Mouse (Mus musculus) CH12.LX (cell line): ENCODE measurements around the gene BC004004. TPM values are rescaled to one million over a fixed set of nuclear protein-coding genes. Genes with fewer than 3 reads are reported as not detected.
A peak's percentile ranks its signal among the peaks of the same experiment; 100 is the strongest.

Experiments used
- DNase-seq: peaks from one replicate; pipeline ENCODE4 v3.0.0-alpha.2; 2013; ENCODE audit errors: extremely low read depth
- H3K27ac ChIP-seq: 2 replicates; pipeline ENCODE4 v1.5.1; 2012; ENCODE audit warnings: low read depth, mild to moderate bottlenecking, control low read depth, moderate library complexity; ENCODE audit not compliant: insufficient read depth
- H3K27me3 ChIP-seq: replicated peaks from 2 replicates; pipeline ENCODE3; 2012; ENCODE audit warnings: inconsistent platforms
- H3K36me3 ChIP-seq, 2 experiments: replicated peaks in 1 of 2; 2 replicates each; pipeline versions ENCODE3 to v1.6.1; 2012; ENCODE audit warnings: inconsistent platforms in 1 of 2, low read length in 1 of 2, mild to moderate bottlenecking in 1 of 2, mixed read lengths in 1 of 2, moderate library complexity in 1 of 2; ENCODE audit not compliant: control insufficient read depth in 1 of 2, insufficient read depth in 1 of 2
- H3K4me1 ChIP-seq, 2 experiments: 2 replicates each; pipeline ENCODE4 v1.6.1; 2012; ENCODE audit warnings: inconsistent platforms in 1 of 2, moderate library complexity in 1 of 2; ENCODE audit not compliant: insufficient read depth in 2 of 2, control insufficient read depth in 1 of 2
- H3K4me2 ChIP-seq: 2 replicates; pipeline ENCODE4 v1.6.1; 2012; ENCODE audit warnings: low read depth, mild to moderate bottlenecking, control low read depth; ENCODE audit not compliant: poor library complexity, insufficient read depth, severe bottlenecking
- H3K4me3 ChIP-seq, 3 experiments: fragments of 150-350 bp in 1 of 3; sonication (generic) in 1 of 3; replicated peaks in 1 of 3; 2 replicates each; pipeline versions ENCODE3 to v1.5.1; 2011 to 2012; ENCODE audit warnings: low read depth in 2 of 3, low read length in 2 of 3, mild to moderate bottlenecking in 2 of 3, moderate library complexity in 2 of 3, control low read depth in 1 of 3, improper control_type of control experiment in 1 of 3, inconsistent platforms in 1 of 3, mixed read lengths in 1 of 3; ENCODE audit not compliant: poor library complexity in 1 of 3
- H3K79me2 ChIP-seq: replicated peaks from 2 replicates; pipeline ENCODE4 v1.6.1; 2012; ENCODE audit warnings: mild to moderate bottlenecking, moderate library complexity; ENCODE audit not compliant: control insufficient read depth, poor library complexity, insufficient read depth, severe bottlenecking; ENCODE audit errors: extremely low read depth
- H3K9ac ChIP-seq: 2 replicates; pipeline ENCODE4 v1.6.1; 2012; ENCODE audit warnings: low read depth, mild to moderate bottlenecking, control low read depth, moderate library complexity; ENCODE audit not compliant: insufficient read depth
- H3K9me3 ChIP-seq: replicated peaks from 2 replicates; pipeline ENCODE3; 2012; ENCODE audit warnings: low read length, inconsistent platforms, mixed read lengths
- BHLHE40 ChIP-seq: IDR thresholded peaks from 2 replicates; pipeline ENCODE4 v1.6.1; 2011; ENCODE audit warnings: mild to moderate bottlenecking, low read depth, low read length, improper control_type of control experiment
- CHD1 ChIP-seq: IDR thresholded peaks from 2 replicates; pipeline ENCODE4 v1.6.1; 2012; ENCODE audit warnings: low read depth, low read length, improper control_type of control experiment, inconsistent platforms
- CHD2 ChIP-seq: IDR thresholded peaks from 2 replicates; pipeline ENCODE4 v1.6.1; 2011; ENCODE audit warnings: low read length, improper control_type of control experiment
- CTCF ChIP-seq, 2 experiments: IDR thresholded peaks in 1 of 2; conservative IDR thresholded peaks in 1 of 2; 2 replicates each; pipeline ENCODE4 v1.5.1; 2011 to 2012; ENCODE audit warnings: low read depth in 2 of 2, low read length in 2 of 2, improper control_type of control experiment in 1 of 2, inconsistent platforms in 1 of 2, mild to moderate bottlenecking in 1 of 2, moderate library complexity in 1 of 2
- EP300 ChIP-seq: IDR thresholded peaks from 2 replicates; pipeline ENCODE4 v1.6.1; 2011; ENCODE audit warnings: low read length, improper control_type of control experiment
- ETS1 ChIP-seq: conservative IDR thresholded peaks from 2 replicates; pipeline ENCODE4 v1.6.1; 2012; ENCODE audit warnings: low read depth, mild to moderate bottlenecking, inconsistent platforms, low read length, improper control_type of control experiment, moderate library complexity
- IRF4 ChIP-seq: IDR thresholded peaks from 2 replicates; pipeline ENCODE4 v1.6.1; 2014; ENCODE audit warnings: low read depth, mild to moderate bottlenecking, inconsistent platforms, low read length, improper control_type of control experiment
- JUN ChIP-seq: IDR thresholded peaks from 2 replicates; pipeline ENCODE4 v1.6.1; 2011; ENCODE audit warnings: low read depth, mild to moderate bottlenecking, low read length, improper control_type of control experiment, moderate library complexity; ENCODE audit not compliant: insufficient read depth
- JUND ChIP-seq: conservative IDR thresholded peaks from 2 replicates; pipeline ENCODE4 v1.6.1; 2011; ENCODE audit warnings: low read depth, low read length, improper control_type of control experiment
- MAX ChIP-seq: IDR thresholded peaks from 2 replicates; pipeline ENCODE4 v1.6.1; 2011; ENCODE audit warnings: low read length, improper control_type of control experiment
- MAZ ChIP-seq: IDR thresholded peaks from 2 replicates; pipeline ENCODE4 v1.6.1; 2012; ENCODE audit warnings: low read depth, mild to moderate bottlenecking, inconsistent platforms, low read length, improper control_type of control experiment, moderate library complexity
- MEF2A ChIP-seq: IDR thresholded peaks from 2 replicates; pipeline ENCODE4 v1.6.1; 2014; ENCODE audit warnings: low read depth, mild to moderate bottlenecking, inconsistent platforms, low read length, improper control_type of control experiment, borderline replicate concordance
- MXI1 ChIP-seq: IDR thresholded peaks from 2 replicates; pipeline ENCODE4 v1.6.1; 2011; ENCODE audit warnings: mild to moderate bottlenecking, low read depth, low read length, improper control_type of control experiment
- MYC ChIP-seq: IDR thresholded peaks from 2 replicates; pipeline ENCODE4 v1.6.1; 2011; ENCODE audit warnings: low read depth, mild to moderate bottlenecking, improper control_type of control experiment, low read length
- NRF1 ChIP-seq: IDR thresholded peaks from 2 replicates; pipeline ENCODE4 v1.6.1; 2014; ENCODE audit warnings: low read depth, mild to moderate bottlenecking, inconsistent platforms, low read length, improper control_type of control experiment, moderate library complexity
- POLR2A ChIP-seq: IDR thresholded peaks from 2 replicates; pipeline ENCODE4 v1.6.1; 2011; ENCODE audit warnings: low read depth, mild to moderate bottlenecking, improper control_type of control experiment, low read length
- POLR2AphosphoS2 ChIP-seq: IDR thresholded peaks from 2 replicates; pipeline ENCODE4 v1.6.1; 2011; ENCODE audit warnings: low read depth, low read length, improper control_type of control experiment
- RAD21 ChIP-seq: IDR thresholded peaks from 2 replicates; pipeline ENCODE4 v1.6.1; 2011; ENCODE audit warnings: low read depth, mild to moderate bottlenecking, low read length, improper control_type of control experiment, moderate library complexity
- SIN3A ChIP-seq: IDR thresholded peaks from 2 replicates; pipeline ENCODE4 v1.6.1; 2012; ENCODE audit warnings: low read length, improper control_type of control experiment, inconsistent platforms
- SMC3 ChIP-seq: IDR thresholded peaks from 2 replicates; pipeline ENCODE4 v1.6.1; 2011; ENCODE audit warnings: low read depth, low read length, improper control_type of control experiment
- TCF12 ChIP-seq: IDR thresholded peaks from 2 replicates; pipeline ENCODE4 v1.6.1; 2014; ENCODE audit warnings: low read depth, mild to moderate bottlenecking, inconsistent platforms, low read length, improper control_type of control experiment
- USF2 ChIP-seq: conservative IDR thresholded peaks from 2 replicates; pipeline ENCODE4 v1.6.1; 2011; ENCODE audit warnings: low read depth, low read length, improper control_type of control experiment
- ZMIZ1 ChIP-seq: IDR thresholded peaks from 2 replicates; pipeline ENCODE4 v1.6.1; 2012; ENCODE audit warnings: low read depth, mild to moderate bottlenecking, inconsistent platforms, low read length, improper control_type of control experiment
- ZNF384 ChIP-seq: IDR thresholded peaks from 2 replicates; pipeline ENCODE4 v1.6.1; 2012; ENCODE audit warnings: low read depth, low read length, improper control_type of control experiment, inconsistent platforms
- dilution Hi-C: fragments of 300-500 bp; cut with MboI; formaldehyde crosslinking; loops from 2 replicates; pipeline ENCODE4 v1.14.3; 2020; ENCODE audit warnings: low sequenced_read_pairs; ENCODE audit not compliant: extremely low pct_unique_long_range_greater_than_20kb, extremely low pct_ligation_motif_present
- in situ Hi-C: fragments of 300-500 bp; cut with MboI; formaldehyde crosslinking; loops from 3 replicates; pipeline ENCODE4 v1.14.3; 2019; ENCODE audit warnings: low sequenced_read_pairs, low pct_ligation_motif_present, low pct_unique_long_range_greater_than_20kb, mixed read lengths
- polyA plus RNA-seq: library from polyadenylated mRNA; unstranded; fragments of >175 nt; gene quantifications from 2 replicates; pipeline ENCODE4 v1.2.1, GENCODE M21; 2012; ENCODE audit warnings: low read depth; ENCODE audit not compliant: insufficient read length
- total RNA-seq, 2 experiments: library from RNA; depleted of rRNA; stranded (reverse); fragments of 300-350 nt in 1 of 2; fragments of >200 nt in 1 of 2; gene quantifications; 2 replicates each; pipeline ENCODE4 v1.2.3; 2012 to 2014

The BC004004 gene
- total and polyA plus RNA-seq, 3 experiments, result 67.9 to 89.1 (median 75.1) TPM

- peak; percentile 78 for TF ChIP-seq MXI1
- TF ChIP-seq MAZ, result no peak
- TF ChIP-seq ETS1, result no peak
- peak; percentile 81 for TF ChIP-seq MAX
- peak; percentile 87; the same call in 1 of the 2 replicates for TF ChIP-seq SIN3A
- TF ChIP-seq CHD2, result 0 out of 2 replicates have a peak, but pooled peaks have one; percentile 2
- no peak for TF ChIP-seq BHLHE40
- TF ChIP-seq CHD1, result no peak
- 0 out of 2 replicates have a peak, but pooled peaks have one; percentile 37 for TF ChIP-seq ZMIZ1
- TF ChIP-seq POLR2AphosphoS2, result peak; percentile 46; the same call in 1 of the 2 replicates
- 0 out of 2 replicates have a peak, but pooled peaks have one; percentile 17 for TF ChIP-seq NRF1
These were observed 4.6 kb upstream of the BC004004 start, which contains the start of gene Ppil1 (continued) for GRCm38 (mm10) chr17:29263840-29264633.

GRCm38 (mm10) chr17:29264760-29265159 lies 3.8 kb upstream of the BC004004 start:
- in situ Hi-C loops, result loop anchor here (5.0 kb wide), 2 partner anchors 103 to 248 kb away; no protein-coding TSS in a partner anchor
- no peak for DNase-seq
- peak overlapping the region; percentile 85 for H3K9ac ChIP-seq
- no peaks in the 10 kb centered on the region for H3K27me3 ChIP-seq
- peak overlapping the region; percentile 68; the same call in 1 of the 2 replicates for H3K4me2 ChIP-seq
- peaks cover 9 to 17% of the 10 kb centered on the region in 2 experiments for H3K36me3 ChIP-seq
- H3K4me1 ChIP-seq, result peaks cover 13 to 29% of the 10 kb centered on the region in 2 experiments
- peaks cover 36% of the 10 kb centered on the region for H3K79me2 ChIP-seq
- no peak for TF ChIP-seq JUN
- TF ChIP-seq ETS1, result no peak
- TF ChIP-seq POLR2AphosphoS2, result no peak
- TF ChIP-seq EP300, result no peak
- no peak for TF ChIP-seq IRF4
- no peak for TF ChIP-seq TCF12
- no peak for TF ChIP-seq POLR2A
- no peak for TF ChIP-seq CHD1
- no peak for TF ChIP-seq JUND
- TF ChIP-seq SMC3, result no peak
- TF ChIP-seq CHD2, result no peak
- TF ChIP-seq MEF2A, result no peak
- no peak for TF ChIP-seq ZNF384
- no peak for TF ChIP-seq MYC
- no peak for TF ChIP-seq CTCF (conservative IDR thresholded peaks at IDR 0.05 in 1 of 2, IDR thresholded peaks at IDR 0.05 in 1 of 2; ENCODE audit: low read depth in 2 of 2, low read length in 2 of 2)
- no peak for TF ChIP-seq RAD21
- TF ChIP-seq USF2, result no peak
- TF ChIP-seq MAX, result no peak
- no peak for TF ChIP-seq BHLHE40
- dilution Hi-C loops, result no loop called here
- peak overlapping the region; percentile 78 to 92 (median 87) for H3K4me3 ChIP-seq
- H3K27ac ChIP-seq, result peak overlapping the region; percentile 84; the same call in 1 of the 2 replicates
- H3K9me3 ChIP-seq, result no peaks in the 10 kb centered on the region
